Comparison of ENCODE assay signal across 23 mouse cellular contexts in the genomic region with DNA sequence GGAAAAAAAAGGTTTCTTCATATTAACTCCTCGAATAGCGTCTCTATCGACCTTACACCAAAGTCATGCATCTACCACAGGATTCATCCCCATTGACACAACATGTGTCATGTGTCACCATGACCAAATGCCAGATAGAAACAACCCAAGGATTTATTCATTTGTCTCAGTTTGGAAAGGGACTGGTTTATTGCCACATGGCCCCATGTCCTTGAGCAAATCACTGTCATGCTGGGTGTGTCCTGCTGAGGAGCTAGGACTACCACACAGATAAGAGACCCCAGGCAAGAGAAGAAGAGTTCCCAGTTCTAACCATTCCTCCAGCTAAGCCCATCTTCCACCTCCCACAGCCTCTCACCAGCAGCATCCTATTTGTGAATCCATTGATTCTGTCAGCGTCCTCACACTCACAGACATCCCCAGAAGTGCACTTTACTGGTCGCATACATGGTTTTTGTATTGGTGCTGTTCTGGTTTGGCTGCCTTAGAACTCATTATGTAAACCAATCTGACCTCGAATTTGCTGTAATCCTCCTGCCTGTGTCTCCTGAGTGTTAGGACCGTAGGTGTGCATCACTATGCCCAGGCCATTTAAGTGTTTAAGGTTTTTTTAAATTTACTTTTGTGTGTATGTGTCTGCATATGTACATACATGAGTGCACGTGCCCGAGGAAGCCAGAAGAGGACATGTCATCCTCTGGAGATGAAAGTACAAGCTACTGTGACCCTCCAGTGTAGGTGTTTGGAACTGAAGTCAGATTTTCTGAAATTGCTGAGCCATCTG. TPM values are rescaled to one million over a fixed set of nuclear protein-coding genes. Genes with fewer than 3 reads are reported as not detected.
"Had no signal": no experiment of that assay in that cellular context is flagged by ENCODE, and none has a peak within 500 bp of the region (broad histone marks: within the 10 kb centered on the region; RNA-seq: fewer than 3 reads in every experiment).

No protein-coding gene starts in this region.

- H3K27ac ChIP-seq: neural tube, embryonic 12.5 days had no signal

- ATAC-seq: lung, postnatal 0 days had no signal

- H3K9me3 ChIP-seq: limb, embryonic 13.5 days; neural tube, embryonic 12.5 days; stomach, embryonic 15.5 days had no signal

- H3K4me3 ChIP-seq: neural tube, embryonic 12.5 days had no signal

- H3K27me3 ChIP-seq: limb, embryonic 13.5 days; stomach, embryonic 15.5 days had no signal

- H3K9ac ChIP-seq: neural tube, embryonic 12.5 days; stomach, embryonic 15.5 days had no signal

- DNase-seq: kidney, postnatal 14 days; left cerebral cortex, postnatal 4 days; lung, adult 18-20 months; lung, postnatal 36 days; midbrain, embryonic 14.5 days; thymus, adult 2 months; thymus, postnatal 25 days had no signal

RNA-seq across cellular contexts. Expression of gene Dmrtc2, which starts 12.8 kb away (rescaled TPM):
- total RNA-seq: layer of hippocampus, adult 8-10 months; layer of hippocampus, postnatal 14 days; left cerebral cortex, adult 18-20 months; left cerebral cortex, postnatal 10 days; left cerebral cortex, postnatal 4 days; liver, adult 2 months; megakaryocyte progenitor cell, adult 5-6 weeks; monocyte, adult 5-6 weeks; neutrophil, adult 5-6 weeks had no signal
- polyA plus RNA-seq: large intestine, adult 2 months; limb, embryonic 13.5 days; liver, adult 2 months; liver, embryonic 14.5 days; lung, postnatal 0 days; midbrain, embryonic 14.5 days; neural tube, embryonic 12.5 days; spleen, adult 2 months; stomach, embryonic 15.5 days; thymus, adult 2 months; urinary bladder, adult 2 months had no signal

RNA-seq across cellular contexts. Expression of gene Lypd4, which starts 12.9 kb away (rescaled TPM):
- total RNA-seq: layer of hippocampus, adult 8-10 months; layer of hippocampus, postnatal 14 days; left cerebral cortex, adult 18-20 months; left cerebral cortex, postnatal 10 days; left cerebral cortex, postnatal 4 days; liver, adult 2 months; megakaryocyte progenitor cell, adult 5-6 weeks; monocyte, adult 5-6 weeks; neutrophil, adult 5-6 weeks had no signal
- polyA plus RNA-seq: large intestine, adult 2 months; limb, embryonic 13.5 days; liver, adult 2 months; liver, embryonic 14.5 days; lung, postnatal 0 days; midbrain, embryonic 14.5 days; neural tube, embryonic 12.5 days; spleen, adult 2 months; stomach, embryonic 15.5 days; thymus, adult 2 months; urinary bladder, adult 2 months had no signal
